Mouse (Mus musculus) thymus, postnatal 10 days (tissue): ENCODE measurements around the gene Trim72.
A peak's percentile ranks its signal among the peaks of the same experiment; 100 is the strongest.

Source experiments
- DNase-seq, 2 experiments: peaks; one replicate each; pipeline ENCODE4 v3.0.0; 2021; ENCODE audit warnings: low spot score in 2 of 2

Trim72 gene

GRCm38 (mm10) chr7:128050739-128051138 is 47.0 kb downstream of the Trim72 start:
- DNase-seq = no peak

- no peak for DNase-seq
Measured at GRCm38 (mm10) chr7:128053061-128053460, 49.3 kb downstream of the Trim72 start.

GRCm38 (mm10) chr7:128056917-128057444 is 53.2 kb downstream of the Trim72 start:
- no peak for DNase-seq

- DNase-seq = no peak
Measured at GRCm38 (mm10) chr7:128057860-128058259, 54.1 kb downstream of the Trim72 start.

GRCm38 (mm10) chr7:128058576-128058975 is 54.8 kb downstream of the Trim72 start:
- peak; percentile 76 to 83 for DNase-seq

- no peak for DNase-seq
Measured at GRCm38 (mm10) chr7:128059091-128059490, 55.3 kb downstream of the Trim72 start.
